Mouse (Mus musculus) intestine, embryonic 14.5 days (tissue): Measurements from ENCODE around the gene Pgls. TPM values are rescaled to one million over a fixed set of nuclear protein-coding genes. Genes with fewer than 3 reads are reported as not detected.

Experiments
- microRNA-seq: library from miRNA; unstranded; fragments of <30 nt; microRNA quantifications from one replicate; pipeline ENCODE4, GENCODE M21; 2016
- polyA plus RNA-seq: library from polyadenylated mRNA; unstranded; fragments of >200 nt; fragmentation: Nextera tagmentation; extraction: Ambion mirVana; gene quantifications from 2 replicates; pipeline ENCODE4 v1.2.1, GENCODE M21; 2014

Pgls gene
- polyA plus RNA-seq, 1 experiment from 2014 or later = 286 TPM

Small RNAs within 50 kb of the gene (microRNA-seq; reads per million reads assigned to microRNA genes)
- gene Mir6769b = not detected

Other genes with a start within 250 kb of the Pgls start
- 110 and 111 TPM in 2 replicates for gene Use1, start 225.3 kb upstream of the Pgls start, polyA plus RNA-seq
- gene Ocel1, start 220.9 kb upstream of the Pgls start, polyA plus RNA-seq = 3.5 and 5.3 TPM in 2 replicates
- 71.8 and 92.8 TPM in 2 replicates for gene Nr2f6, start 210.2 kb upstream of the Pgls start, polyA plus RNA-seq
- gene Ushbp1, start 196.4 kb upstream of the Pgls start, polyA plus RNA-seq = 8.3 and 9.4 TPM in 2 replicates
- 95.1 and 99.9 TPM in 2 replicates for gene Babam1, start 195.3 kb upstream of the Pgls start, polyA plus RNA-seq
- gene Ankle1, start 186.2 kb upstream of the Pgls start, polyA plus RNA-seq = 30.5 and 33.5 TPM in 2 replicates
- 29.4 and 30.8 TPM in 2 replicates for gene Abhd8, start 128.5 kb upstream of the Pgls start, polyA plus RNA-seq
- gene Mrpl34, start 127.2 kb upstream of the Pgls start, polyA plus RNA-seq = 183 and 191 TPM in 2 replicates
- 102 TPM in 2 replicates for gene Dda1, start 123.0 kb upstream of the Pgls start, polyA plus RNA-seq
- 1.2 and 1.7 TPM in 2 replicates for gene Ano8, start 106.2 kb upstream of the Pgls start, polyA plus RNA-seq
- 6.1 and 6.2 TPM in 2 replicates for gene Gtpbp3, start 104.1 kb upstream of the Pgls start, polyA plus RNA-seq
- gene Plvap, start 80.4 kb upstream of the Pgls start, polyA plus RNA-seq = 59.3 and 63.7 TPM in 2 replicates
- 0.54 and 0.58 TPM in 2 replicates for gene Ccdc194, start 66.5 kb upstream of the Pgls start, polyA plus RNA-seq
- 11.8 and 14.5 TPM in 2 replicates for gene Bst2, start 54.7 kb upstream of the Pgls start, polyA plus RNA-seq
- 102 and 103 TPM in 2 replicates for gene Mvb12a, start 49.3 kb upstream of the Pgls start, polyA plus RNA-seq
- 0.83 and 1.6 TPM in 2 replicates for gene Tmem221, start 33.3 kb upstream of the Pgls start, polyA plus RNA-seq
- gene Nxnl1, start 25.6 kb upstream of the Pgls start, polyA plus RNA-seq = not detected in 2 replicates
- gene Slc27a1, start 23.3 kb upstream of the Pgls start, polyA plus RNA-seq = 15.8 and 20.0 TPM in 2 replicates
- gene Fam129c, start 5.5 kb downstream of the Pgls start, polyA plus RNA-seq = 3.1 and 4.9 TPM in 2 replicates
- 84.4 and 85.3 TPM in 2 replicates for gene Colgalt1, start 18.8 kb downstream of the Pgls start, polyA plus RNA-seq
- 1.6 and 2.4 TPM in 2 replicates for gene Unc13a, start 79.6 kb downstream of the Pgls start, polyA plus RNA-seq
- gene Jak3, start 84.1 kb downstream of the Pgls start, polyA plus RNA-seq = 4.1 and 4.5 TPM in 2 replicates
- 0.98 and 1.4 TPM in 2 replicates for gene Insl3, start 97.0 kb downstream of the Pgls start, polyA plus RNA-seq
- 6.9 and 8.4 TPM in 2 replicates for gene B3gnt3, start 109.6 kb downstream of the Pgls start, polyA plus RNA-seq
- 5.8 and 6.9 TPM in 2 replicates for gene Fcho1, start 133.5 kb downstream of the Pgls start, polyA plus RNA-seq